Mouse (Mus musculus) ES-CJ7 (cell line): Measurements from ENCODE around the gene Atp5g1.
"Not testable (repeated sequence)": the region's sequence is repeated elsewhere in the genome, so short reads cannot be mapped to it uniquely, and the experiment has no call there.

Experiments used
- DNase-seq: peaks from one replicate; pipeline ENCODE4 v3.0.0; 2011; ENCODE audit warnings: low read depth, low spot score

The Atp5g1 gene

GRCm38 (mm10) chr11:96075509-96076220, at the start of gene Atp5g1:
Atp5g1 (minus strand) TSS chr11:96075670.
- peak; percentile 100 for DNase-seq

GRCm38 (mm10) chr11:96124052-96124914, 48.8 kb upstream of the Atp5g1 start:
- DNase-seq: peak; percentile 80

GRCm38 (mm10) chr11:96122806-96123205, 47.3 kb upstream of the Atp5g1 start:
- DNase-seq: not testable (repeated sequence)

- DNase-seq: no peak
Measured at GRCm38 (mm10) chr11:96119401-96119800, 43.9 kb upstream of the Atp5g1 start.

- DNase-seq: not testable (repeated sequence)
Measured at GRCm38 (mm10) chr11:96116925-96117324, 41.5 kb upstream of the Atp5g1 start.

GRCm38 (mm10) chr11:96116116-96116515, 40.6 kb upstream of the Atp5g1 start:
- no peak for DNase-seq

GRCm38 (mm10) chr11:96115416-96115815, 39.9 kb upstream of the Atp5g1 start:
- peak; percentile 64 for DNase-seq

- peak; percentile 77 for DNase-seq
Measured at GRCm38 (mm10) chr11:96114077-96114476, 38.6 kb upstream of the Atp5g1 start.

GRCm38 (mm10) chr11:96111751-96112150, 36.3 kb upstream of the Atp5g1 start, which contains the start of gene Calcoco2:
Calcoco2 (minus strand) TSS chr11:96111964.
- peak; percentile 97 for DNase-seq

GRCm38 (mm10) chr11:96110950-96111349, 35.5 kb upstream of the Atp5g1 start:
- peak; percentile 70 for DNase-seq

GRCm38 (mm10) chr11:96108376-96108775, 32.9 kb upstream of the Atp5g1 start:
- no peak for DNase-seq

- DNase-seq: peak; percentile 70
Measured at GRCm38 (mm10) chr11:96093361-96093760, 17.9 kb upstream of the Atp5g1 start.

- no peak for DNase-seq
Measured at GRCm38 (mm10) chr11:96092674-96093291, 17.3 kb upstream of the Atp5g1 start.

- peak; percentile 69 for DNase-seq
Measured at GRCm38 (mm10) chr11:96091073-96091472, 15.6 kb upstream of the Atp5g1 start.

GRCm38 (mm10) chr11:96087981-96088380, 12.5 kb upstream of the Atp5g1 start:
- peak; percentile 66 for DNase-seq

- DNase-seq: no peak
Measured at GRCm38 (mm10) chr11:96082682-96083081, 7.2 kb upstream of the Atp5g1 start.

- DNase-seq: no peak
Measured at GRCm38 (mm10) chr11:96080736-96081135, 5.3 kb upstream of the Atp5g1 start.

GRCm38 (mm10) chr11:96076221-96077105, 993 bp upstream of the Atp5g1 start:
- DNase-seq: peak; percentile 69

- no peak for DNase-seq
Measured at GRCm38 (mm10) chr11:96075177-96075508, 327 bp downstream of the Atp5g1 start.

GRCm38 (mm10) chr11:96074351-96075176, 906 bp downstream of the Atp5g1 start:
- DNase-seq: no peak
